Mouse (Mus musculus) bone marrow, adult 2 months (tissue): ENCODE measurements around the gene Nphp4.

Source experiments
- CTCF ChIP-seq: fragments of 200-500 bp; IDR thresholded peaks from 2 replicates; pipeline ENCODE4 v1.5.1; 2011; ENCODE audit warnings: low read length, control low read depth; ENCODE audit not compliant: control insufficient read depth, insufficient read depth
- POLR2A ChIP-seq: fragments of 200-500 bp; IDR thresholded peaks from 2 replicates; pipeline ENCODE4 v1.6.1; 2011; ENCODE audit warnings: low read depth, mild to moderate bottlenecking, control low read depth, low read length, borderline replicate concordance; ENCODE audit not compliant: control insufficient read depth

DNA sequence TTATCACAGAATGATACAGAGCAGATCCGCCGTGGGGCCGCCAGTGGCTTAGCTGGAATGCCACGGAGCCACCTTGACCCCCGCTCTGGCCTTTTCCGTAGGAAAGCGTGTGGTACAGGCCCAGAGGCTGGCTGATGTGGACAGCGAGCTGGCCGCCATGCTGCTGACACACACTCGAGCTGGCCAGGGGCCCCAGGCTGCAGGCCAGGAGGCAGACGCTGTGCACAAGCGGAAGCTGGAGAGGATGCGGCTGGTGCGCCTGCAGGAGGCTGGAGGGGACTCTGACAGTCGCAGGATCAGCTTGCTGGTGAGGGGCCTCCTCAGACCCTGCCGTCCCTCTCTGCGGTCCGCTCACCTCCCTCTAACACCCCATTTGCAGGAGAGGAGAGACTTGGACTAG lies 77.9 kb downstream of the Nphp4 start:
- TF ChIP-seq CTCF: no peak
- no peak for TF ChIP-seq POLR2A
